Mouse (Mus musculus): ENCODE results near the gene Syt12. TPM values are rescaled to one million over a fixed set of nuclear protein-coding genes. Genes with fewer than 3 reads are reported as not detected.

The Syt12 gene
- polyA plus RNA-seq (2016; fragmentation: Nextera tagmentation; extraction: Ambion mirVana): 0.35 and 0.42 TPM in 2 replicates

DNA sequence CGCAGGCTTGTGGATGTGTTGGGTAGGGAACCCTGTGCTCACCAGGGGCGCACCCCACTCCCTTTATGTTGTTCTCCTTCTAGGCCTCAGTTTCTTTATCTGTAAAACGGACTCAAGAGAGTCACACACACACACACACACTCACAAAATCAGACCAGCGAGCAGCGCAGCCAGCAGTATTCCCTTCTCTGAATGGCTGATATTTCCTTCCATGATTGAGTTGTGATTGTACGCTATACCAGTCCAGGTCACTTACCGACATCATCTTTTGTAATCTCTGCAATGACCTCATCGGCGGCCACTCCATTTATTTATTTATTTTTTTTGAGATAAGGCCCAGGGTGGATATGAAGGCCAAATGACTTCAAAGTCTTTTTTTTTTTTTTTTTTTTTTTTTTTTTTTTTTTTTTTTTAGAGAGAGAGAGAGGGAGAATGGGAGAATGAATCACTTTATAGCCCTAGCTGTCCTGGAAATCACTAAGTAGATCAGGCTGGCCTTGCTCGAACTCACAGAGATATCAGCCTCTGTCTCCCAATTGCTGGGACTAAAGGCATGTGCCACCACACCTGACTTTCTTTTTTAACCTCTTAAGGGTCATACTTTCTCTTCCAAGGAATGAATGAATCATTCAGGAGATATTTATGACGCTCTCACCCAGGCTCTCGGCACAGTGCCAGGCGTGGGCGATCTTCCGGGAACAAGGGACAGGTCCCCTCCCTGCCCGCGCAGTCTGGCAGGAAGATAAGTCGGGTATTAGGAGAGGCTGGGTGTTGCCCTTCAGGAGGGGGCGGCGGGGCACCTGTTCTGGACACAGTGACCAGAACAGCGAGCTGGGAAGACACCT lies at the start of gene Syt12:
Gene Syt12 (minus strand): TSS at position 103 of the 845 bp plus-strand sequence.
- 29% methylated on average over 21 of the region's 21 CpGs for WGBS (ENCODE audit: insufficient replicate concordance)
- peak within 1 kb of the TSS; percentile 46 for H3K4me3 ChIP-seq
- H3K4me1 ChIP-seq: peaks cover 16% of the 10 kb centered on the region
- H3K27ac ChIP-seq: no peak within 1 kb of the TSS
- H3K9ac ChIP-seq: no peak within 1 kb of the TSS; the same call in 1 of the 2 replicates
- ATAC-seq: no peak
- H3K27me3 ChIP-seq (replicated peaks): peaks cover 79% of the 10 kb centered on the region
- no peaks in the 10 kb centered on the region for H3K36me3 ChIP-seq
- peak within 1 kb of the TSS; percentile 67 for H3K4me2 ChIP-seq
- H3K9me3 ChIP-seq (replicated peaks): no peaks in the 10 kb centered on the region

- H3K27me3 ChIP-seq (replicated peaks): no peaks in the 10 kb centered on the region
- no peak overlapping the region for H3K9ac ChIP-seq
- H3K27ac ChIP-seq: no peak overlapping the region
- no peak overlapping the region for H3K4me3 ChIP-seq
- H3K4me1 ChIP-seq: 0 out of 2 replicates have a peak, but pooled peaks cover 3% of the 10 kb centered on the region
- H3K36me3 ChIP-seq: no peaks in the 10 kb centered on the region
- no peak for ATAC-seq
- H3K4me2 ChIP-seq: no peak overlapping the region
- 77% methylated on average over 3 of the region's 3 CpGs for WGBS (ENCODE audit: insufficient replicate concordance)
- no peaks in the 10 kb centered on the region for H3K9me3 ChIP-seq (replicated peaks)
These were observed 44.3 kb upstream of the Syt12 start for GRCm38 (mm10) chr19:4521426-4522050.

DNA sequence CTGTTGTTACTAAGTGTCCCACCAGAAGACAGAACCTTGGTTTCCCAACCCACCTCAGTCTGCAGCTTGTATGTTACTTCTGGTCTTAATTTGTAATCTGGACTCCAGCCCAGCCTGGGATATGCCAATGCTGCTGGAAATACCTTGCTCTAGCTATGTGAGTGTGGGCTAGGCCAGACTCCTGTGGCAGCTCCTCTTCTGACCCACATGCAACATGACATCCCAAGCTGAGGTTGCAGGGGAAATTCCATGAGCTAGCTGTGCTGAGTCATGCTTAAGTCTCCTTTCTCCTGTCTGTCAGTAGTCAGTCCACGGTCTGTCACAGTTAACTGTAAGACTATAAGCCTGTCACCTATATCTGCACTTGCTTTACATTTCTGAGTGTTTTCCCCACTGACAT lies 40.2 kb upstream of the Syt12 start:
- H3K4me3 ChIP-seq: no peak overlapping the region
- H3K27ac ChIP-seq: no peak overlapping the region
- H3K36me3 ChIP-seq: no peaks in the 10 kb centered on the region; the same call in 1 of the 2 replicates
- WGBS (ENCODE audit: insufficient replicate concordance): 54% methylated on average over 1 of the region's 1 CpGs
- no peak overlapping the region for H3K4me2 ChIP-seq
- peaks cover 9% of the 10 kb centered on the region for H3K27me3 ChIP-seq (replicated peaks)
- no peak for ATAC-seq
- H3K4me1 ChIP-seq: peaks cover 7% of the 10 kb centered on the region; the same call in 1 of the 2 replicates
- no peaks in the 10 kb centered on the region for H3K9me3 ChIP-seq (replicated peaks)
- no peak overlapping the region for H3K9ac ChIP-seq

- H3K27me3 ChIP-seq (replicated peaks): peaks cover 19% of the 10 kb centered on the region
- WGBS (ENCODE audit: insufficient replicate concordance): 65% methylated on average over 2 of the region's 2 CpGs
These were observed 39.0 kb upstream of the Syt12 start for GRCm38 (mm10) chr19:4516288-4516687.

DNA sequence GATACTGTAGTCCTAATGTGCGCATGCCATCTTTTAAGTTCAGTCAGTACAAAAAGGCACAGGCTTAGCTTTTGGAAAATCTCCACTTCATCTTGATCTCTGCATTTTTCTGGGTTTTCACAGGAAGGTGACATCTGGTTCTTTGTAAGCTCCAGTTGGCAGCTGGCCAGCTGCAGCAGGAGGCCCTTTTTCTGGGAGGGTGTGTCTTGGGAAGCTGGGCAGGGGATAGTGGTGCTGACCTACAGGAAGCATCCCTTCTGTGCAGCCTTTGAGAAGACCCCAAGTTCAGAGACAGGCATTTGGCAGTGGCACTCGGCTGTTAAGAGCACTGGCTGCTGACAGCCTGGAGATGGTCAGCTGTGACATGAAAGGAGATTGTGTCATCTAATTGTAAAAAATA lies 38.5 kb upstream of the Syt12 start:
- H3K27me3 ChIP-seq (replicated peaks): peaks cover 24% of the 10 kb centered on the region
- H3K4me1 ChIP-seq: peaks cover 16% of the 10 kb centered on the region
- no peak overlapping the region for H3K4me3 ChIP-seq
- no peak overlapping the region for H3K4me2 ChIP-seq
- 48% methylated on average over 2 of the region's 2 CpGs for WGBS (ENCODE audit: insufficient replicate concordance)
- no peak overlapping the region for H3K9ac ChIP-seq
- H3K27ac ChIP-seq: no peak overlapping the region
- no peaks in the 10 kb centered on the region; the same call in 1 of the 2 replicates for H3K36me3 ChIP-seq
- no peaks in the 10 kb centered on the region for H3K9me3 ChIP-seq (replicated peaks)
- no peak for ATAC-seq

More at GRCm38 (mm10) chr19:4516288-4516687, 39.0 kb upstream of the Syt12 start:
- Histone ChIP-seq H3K9ac (no peak overlapping the region), H3K4me3 (no peak overlapping the region), H3K27ac (no peak overlapping the region), H3K4me2 (no peak overlapping the region), H3K4me1 (peaks cover 11% of the 10 kb centered on the region), H3K9me3 (replicated peaks) (no peaks in the 10 kb centered on the region), H3K36me3 (no peaks in the 10 kb centered on the region; the same call in 1 of the 2 replicates)
- ATAC-seq: no peak

DNA sequence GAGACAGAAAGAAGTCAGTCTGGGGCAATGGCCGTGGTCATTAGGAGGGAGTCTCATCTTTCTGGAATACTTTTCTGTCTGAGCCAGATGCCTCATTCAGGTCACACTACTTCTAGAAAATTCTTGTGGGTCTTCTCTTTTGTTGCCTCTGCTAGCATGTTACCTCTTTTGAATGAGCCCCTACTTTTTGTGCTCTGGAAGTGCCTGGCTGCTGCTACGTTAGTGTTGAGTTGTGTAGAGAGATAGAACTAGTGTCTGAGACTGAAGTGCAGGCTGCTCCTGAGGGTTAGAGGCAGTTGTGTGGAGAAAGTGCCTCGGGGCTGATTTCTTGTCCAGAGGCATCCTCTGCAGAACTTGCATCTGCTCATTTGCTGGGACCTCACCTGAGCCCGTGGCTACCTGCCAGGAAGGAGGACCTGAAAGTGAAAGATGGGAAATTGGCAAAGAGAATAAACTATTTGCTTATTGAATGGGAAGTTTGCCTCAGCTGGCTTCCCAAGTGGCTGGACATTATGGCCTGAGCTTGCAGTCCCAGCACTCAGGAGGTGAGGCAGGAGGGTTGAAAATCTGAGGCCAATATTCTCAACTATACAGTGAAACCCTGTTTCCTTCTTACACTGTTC lies 36.1 kb upstream of the Syt12 start:
- H3K9ac ChIP-seq: no peak overlapping the region
- no peak for ATAC-seq
- H3K36me3 ChIP-seq: no peaks in the 10 kb centered on the region; the same call in 1 of the 2 replicates
- H3K4me2 ChIP-seq: no peak overlapping the region
- WGBS (ENCODE audit: insufficient replicate concordance): 58% methylated on average over 4 of the region's 4 CpGs
- peaks cover 25% of the 10 kb centered on the region for H3K27me3 ChIP-seq (replicated peaks)
- H3K4me3 ChIP-seq: no peak overlapping the region
- peaks cover 28% of the 10 kb centered on the region for H3K4me1 ChIP-seq
- no peak overlapping the region for H3K27ac ChIP-seq
- H3K9me3 ChIP-seq (replicated peaks): no peaks in the 10 kb centered on the region

GRCm38 (mm10) chr19:4511116-4511841 lies 34.0 kb upstream of the Syt12 start:
- H3K27ac ChIP-seq: no peak overlapping the region

GRCm38 (mm10) chr19:4509986-4510963 lies 33.0 kb upstream of the Syt12 start, which contains the start of gene Pcx:
Gene Pcx, plus strand, starts transcription at chr19:4510472.
- Histone ChIP-seq H3K36me3 (no peaks in the 10 kb centered on the region), H3K9me3 (replicated peaks) (no peaks in the 10 kb centered on the region), H3K27me3 (replicated peaks) (peaks cover 25% of the 10 kb centered on the region), H3K9ac (peak within 1 kb of the TSS; percentile 80), H3K4me1 (peaks cover 29% of the 10 kb centered on the region), H3K4me3 (peak within 1 kb of the TSS; percentile 83), H3K4me2 (peak within 1 kb of the TSS; percentile 93), H3K27ac (peak within 1 kb of the TSS; percentile 75)
- ATAC-seq: peak; percentile 100
- under 1% methylated on average over 82 of the region's 82 CpGs for WGBS (ENCODE audit: insufficient replicate concordance)

More at GRCm38 (mm10) chr19:4511116-4511841, 34.0 kb upstream of the Syt12 start:
- no peak for ATAC-seq
- Histone ChIP-seq H3K9me3 (replicated peaks) (no peaks in the 10 kb centered on the region), H3K36me3 (no peaks in the 10 kb centered on the region; the same call in 1 of the 2 replicates), H3K4me2 (peak overlapping the region; percentile 93), H3K9ac (peak overlapping the region; percentile 80), H3K4me1 (peaks cover 28% of the 10 kb centered on the region), H3K4me3 (peak overlapping the region; percentile 83), H3K27me3 (replicated peaks) (peaks cover 25% of the 10 kb centered on the region)
- WGBS (ENCODE audit: insufficient replicate concordance): 10% methylated on average over 13 of the region's 13 CpGs

DNA sequence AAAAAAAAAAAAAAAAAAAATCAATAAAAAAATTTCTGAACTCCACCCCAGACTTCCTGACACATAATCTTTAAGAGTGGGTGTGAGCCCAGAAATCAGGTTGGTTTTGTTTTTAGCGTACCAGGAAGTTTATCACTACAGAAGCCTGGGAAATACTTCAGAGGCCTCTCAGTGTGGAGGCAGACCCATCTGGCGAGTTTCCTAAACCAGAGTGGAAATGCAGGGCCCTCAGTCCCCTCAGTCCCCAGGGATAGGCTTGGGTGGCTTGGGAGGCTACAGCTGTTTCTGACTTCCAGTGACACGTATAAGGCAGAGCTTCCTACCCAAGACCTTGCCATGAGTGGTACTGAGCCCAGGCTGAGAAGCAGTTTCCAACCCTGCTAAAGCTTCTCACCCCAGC lies 30.5 kb upstream of the Syt12 start:
- no peaks in the 10 kb centered on the region for H3K36me3 ChIP-seq
- H3K4me3 ChIP-seq: no peak overlapping the region
- WGBS (ENCODE audit: insufficient replicate concordance): 58% methylated on average over 3 of the region's 3 CpGs
- peaks cover 33% of the 10 kb centered on the region for H3K4me1 ChIP-seq
- no peaks in the 10 kb centered on the region for H3K9me3 ChIP-seq (replicated peaks)
- H3K27me3 ChIP-seq (replicated peaks): peaks cover 18% of the 10 kb centered on the region
- no peak for ATAC-seq
- H3K9ac ChIP-seq: no peak overlapping the region
- no peak overlapping the region for H3K27ac ChIP-seq
- no peak overlapping the region for H3K4me2 ChIP-seq

GRCm38 (mm10) chr19:4504830-4505229 lies 27.6 kb upstream of the Syt12 start:
- H3K4me3 ChIP-seq: no peak overlapping the region
- H3K4me1 ChIP-seq: peaks cover 21% of the 10 kb centered on the region
- H3K9me3 ChIP-seq (replicated peaks): no peaks in the 10 kb centered on the region
- H3K27me3 ChIP-seq (replicated peaks): no peaks in the 10 kb centered on the region
- H3K9ac ChIP-seq: no peak overlapping the region
- H3K4me2 ChIP-seq: no peak overlapping the region
- H3K27ac ChIP-seq: no peak overlapping the region
- no peak for ATAC-seq
- no peaks in the 10 kb centered on the region for H3K36me3 ChIP-seq
- 90% methylated on average over 1 of the region's 1 CpGs for WGBS (ENCODE audit: insufficient replicate concordance)

Measured in liver, embryonic 12.5 days (tissue).